Mouse (Mus musculus): ENCODE results near the gene Tmem243.

DNA sequence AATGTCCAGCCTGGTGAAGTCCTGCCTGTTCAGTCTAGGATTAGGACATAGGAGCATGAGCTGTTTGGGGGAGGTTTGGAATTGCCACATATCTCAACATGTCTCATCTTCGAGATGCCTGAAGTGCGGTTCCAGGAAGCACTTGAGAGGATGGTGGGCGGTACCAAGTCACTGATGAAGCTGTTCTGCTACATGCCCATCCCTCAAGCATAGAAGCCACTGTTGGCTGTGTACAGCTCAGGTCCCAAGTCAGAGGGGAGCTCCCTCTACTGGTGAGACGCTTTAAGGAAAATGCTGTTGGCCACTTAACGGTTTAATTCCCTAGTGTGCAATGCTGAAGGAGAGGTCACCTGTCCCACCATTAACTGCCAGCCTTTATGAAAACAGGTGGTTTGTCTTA lies 11.3 kb downstream of the Tmem243 start:
- no peak for TF ChIP-seq CHD2 (IDR thresholded peaks at IDR 0.05; ENCODE audit: low read length)
- TF ChIP-seq UBTF (IDR thresholded peaks at IDR 0.05; ENCODE audit: borderline replicate concordance, insufficient read depth, low read depth, low read length), result no peak
- TF ChIP-seq MYB (IDR thresholded peaks at IDR 0.05; ENCODE audit: low read depth, low read length), result no peak
- TF ChIP-seq E2F4 (IDR thresholded peaks at IDR 0.05; ENCODE audit: borderline replicate concordance, low read depth, low read length), result no peak
- TF ChIP-seq CTCF (IDR thresholded peaks at IDR 0.05 in 2 of 3, conservative IDR thresholded peaks at IDR 0.05 in 1 of 3; ENCODE audit: control insufficient read depth in 1 of 3, insufficient read depth in 1 of 3, low read depth in 2 of 3, low read length in 3 of 3, poor library complexity in 1 of 3, severe bottlenecking in 1 of 3), result peak; percentile 76 to 84 (median 80)
- TF ChIP-seq HCFC1 (IDR thresholded peaks at IDR 0.05; ENCODE audit: low read depth, low read length), result no peak
- TF ChIP-seq POLR2A (IDR thresholded peaks at IDR 0.05; ENCODE audit: control insufficient read depth in 1 of 2, insufficient read depth in 1 of 2, low read depth in 1 of 2, low read length in 2 of 2, poor library complexity in 1 of 2), result no peak
- no peak for TF ChIP-seq JUND (IDR thresholded peaks at IDR 0.05; ENCODE audit: low read depth, low read length)
- 0 out of 2 replicates have a peak, but pooled peaks have one; percentile 34 for TF ChIP-seq ZC3H11A (IDR thresholded peaks at IDR 0.05; ENCODE audit: low read depth, low read length)
